Mouse (Mus musculus) c-Kit-positive CD71-positive TER-119-negative erythroid progenitor cells, embryonic 14.5 days (primary cell): Measurements from ENCODE around the gene Pcnx.

ENCODE experiments used
- DNase-seq: peaks from one replicate; pipeline ENCODE4 v3.0.0-alpha.2; 2013; ENCODE audit warnings: low read depth

The Pcnx gene

DNA sequence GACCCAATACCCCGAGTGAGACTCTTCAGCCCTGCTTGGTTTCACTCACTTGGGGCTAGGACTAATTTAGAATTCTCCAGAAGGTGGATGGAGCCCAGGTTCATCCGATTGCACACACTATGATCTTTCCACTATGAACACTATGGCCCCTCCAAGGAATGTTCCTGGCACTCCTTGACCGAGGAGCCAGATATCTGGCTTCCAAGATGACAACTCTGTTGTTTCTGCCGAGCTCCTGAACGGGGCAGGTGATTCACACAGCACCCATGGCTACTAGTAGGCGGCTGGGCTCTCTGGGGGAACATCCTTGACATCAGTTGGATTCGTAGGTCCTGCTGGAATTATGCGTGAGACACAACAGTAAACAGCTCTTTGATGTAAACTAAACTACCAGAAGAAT lies 4.8 kb upstream of the Pcnx start:
- DNase-seq, result no peak

DNA sequence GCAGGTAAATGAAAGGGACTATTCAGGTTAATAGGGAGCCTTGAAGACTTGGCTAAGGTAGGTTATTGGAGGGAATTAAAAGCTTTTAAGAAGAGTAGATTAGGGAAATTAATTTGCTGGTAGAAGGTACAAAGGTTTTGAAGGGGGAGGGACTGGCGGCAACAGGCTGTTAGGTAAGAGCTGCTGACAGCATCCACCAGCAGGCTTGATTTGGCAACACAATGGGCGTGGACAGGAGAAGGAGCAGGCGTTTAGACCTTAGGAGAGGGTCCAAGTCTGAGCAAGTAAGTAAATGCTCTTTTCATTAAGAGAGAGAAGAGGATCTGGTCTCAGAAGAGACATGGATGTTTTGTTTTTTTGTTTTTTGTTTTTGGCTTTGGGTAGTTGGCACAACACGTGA lies 3.1 kb upstream of the Pcnx start:
- no peak for DNase-seq

DNA sequence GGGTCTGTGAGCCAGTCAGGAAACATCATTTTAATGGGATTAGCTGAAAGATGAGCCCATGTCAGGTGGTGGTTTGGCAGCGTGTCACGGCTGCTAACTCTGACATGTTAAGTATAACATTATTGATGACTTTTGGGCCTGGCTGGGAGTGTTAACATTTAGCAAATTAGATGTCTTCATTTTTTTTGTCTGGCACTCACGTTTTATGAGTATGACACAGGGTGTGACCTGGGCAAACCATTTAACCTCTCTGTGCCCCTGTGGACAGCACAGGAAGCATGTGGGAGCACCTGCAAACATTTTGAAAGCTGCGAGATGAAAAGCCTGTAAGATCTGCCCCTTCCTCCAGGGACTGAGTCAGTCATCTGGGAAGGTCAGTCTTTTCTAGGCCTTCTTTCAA lies 2.6 kb upstream of the Pcnx start:
- no peak for DNase-seq

DNA sequence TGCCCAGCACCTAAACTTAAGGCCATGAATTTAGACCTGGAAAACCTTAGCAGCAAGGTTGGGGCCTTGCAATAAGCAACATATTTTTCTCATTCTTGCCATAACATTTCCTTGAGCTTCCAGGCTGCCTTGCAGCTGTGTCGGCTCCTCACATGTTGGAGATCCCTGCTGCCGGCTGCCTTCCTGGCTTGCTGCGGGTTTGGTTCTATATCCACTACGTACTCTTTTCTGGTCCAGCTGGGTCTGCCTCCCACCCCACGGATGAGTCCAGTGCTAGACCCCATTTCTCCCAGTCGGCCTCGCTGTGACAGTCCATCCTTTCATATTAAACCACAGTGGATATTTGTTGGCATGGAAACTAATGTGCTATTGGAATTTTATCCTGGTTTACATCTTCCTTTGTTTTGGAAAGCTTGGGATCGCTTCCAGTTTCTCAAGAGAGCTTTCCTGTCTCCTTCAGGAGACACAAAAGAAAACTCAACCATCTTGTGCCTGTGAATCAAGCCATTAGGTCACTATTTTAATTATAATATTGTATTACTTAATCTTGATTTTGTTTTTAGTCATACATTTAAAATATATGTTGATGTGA lies 1.7 kb upstream of the Pcnx start:
- DNase-seq, result no peak

DNA sequence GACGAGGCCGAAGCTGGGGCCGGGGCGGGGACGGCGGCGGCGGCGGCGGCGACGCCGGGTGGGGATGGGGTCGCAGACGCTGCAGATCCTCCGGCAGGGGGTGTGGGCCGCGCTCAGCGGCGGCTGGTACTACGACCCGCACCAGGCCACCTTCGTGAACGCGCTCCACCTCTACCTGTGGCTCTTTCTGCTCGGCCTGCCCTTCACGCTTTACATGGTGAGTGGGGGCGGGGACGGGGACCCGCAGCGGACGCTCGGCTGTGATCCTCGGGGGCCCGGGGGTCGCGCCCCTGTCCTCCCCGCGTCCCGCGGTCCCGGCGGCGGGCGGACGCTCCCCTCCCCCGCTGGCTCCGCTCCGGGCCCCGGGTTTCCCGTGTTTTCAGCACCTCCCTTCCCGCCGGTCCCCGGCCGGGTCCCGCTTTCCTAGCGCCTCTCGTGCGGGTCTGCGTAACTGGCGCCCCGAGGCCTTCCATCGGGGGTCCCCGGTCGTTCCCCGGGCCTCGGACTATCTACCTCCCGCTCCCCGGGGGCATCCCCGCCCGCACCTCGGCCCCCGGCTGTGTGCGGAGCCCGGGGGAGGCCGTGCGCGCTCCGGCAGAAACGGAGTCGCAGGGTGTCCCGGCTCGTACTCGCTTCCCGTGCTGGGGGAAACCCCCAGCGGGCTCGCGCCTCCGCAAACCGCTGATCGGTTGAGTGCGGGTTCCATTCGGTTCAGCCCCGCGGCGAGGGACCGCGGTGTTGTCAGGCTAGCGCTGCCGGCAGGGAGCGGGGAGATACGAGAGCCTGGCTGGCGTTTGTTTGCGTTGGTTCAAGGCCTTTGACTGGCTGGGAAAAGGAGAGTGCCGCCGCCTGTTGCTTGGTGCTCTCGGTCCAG lies 722 bp downstream of the Pcnx start:
- DNase-seq, result no peak

DNA sequence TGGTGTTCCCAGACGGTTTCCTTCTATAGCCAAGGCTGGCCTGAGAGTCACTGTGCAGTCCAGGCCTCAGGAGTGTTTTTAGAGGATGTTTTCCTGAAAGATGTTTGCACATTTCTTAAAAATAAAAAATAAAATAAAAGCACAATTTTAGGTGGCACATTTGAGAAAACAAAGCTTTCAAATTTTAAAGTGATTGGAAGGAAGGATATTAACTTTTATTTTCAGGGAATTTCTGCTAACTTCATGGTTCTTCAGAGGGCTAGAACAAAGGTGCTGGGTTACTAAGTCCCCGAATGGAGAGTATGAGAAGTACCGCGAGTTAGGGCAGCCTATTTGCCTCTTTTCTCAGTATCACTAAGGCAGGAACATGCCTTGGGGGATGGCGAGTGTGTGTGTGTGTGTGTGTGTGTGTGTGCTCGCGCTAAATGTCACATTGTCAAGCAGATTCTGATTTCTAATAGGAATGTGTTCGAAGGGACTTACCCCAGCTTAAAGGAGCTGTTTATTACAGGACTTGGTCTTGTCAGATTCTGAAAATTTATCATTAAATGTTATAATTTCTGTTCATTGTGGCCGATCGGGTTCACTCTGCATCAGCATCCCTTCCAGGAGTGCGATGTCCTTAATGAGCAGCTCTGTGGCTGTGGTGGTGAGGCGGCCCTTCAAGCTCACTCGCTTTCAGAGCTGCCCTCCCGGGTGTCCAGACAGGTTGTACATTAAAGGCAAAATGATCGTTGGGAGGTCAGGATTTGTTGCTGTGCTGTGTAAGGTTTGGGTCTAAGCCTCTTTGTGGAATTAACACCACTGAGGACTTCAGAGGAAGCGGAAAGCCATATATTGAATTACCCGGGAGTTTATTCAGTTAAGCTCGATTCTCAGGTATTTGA lies 1.6 kb downstream of the Pcnx start:
- DNase-seq, result no peak

DNA sequence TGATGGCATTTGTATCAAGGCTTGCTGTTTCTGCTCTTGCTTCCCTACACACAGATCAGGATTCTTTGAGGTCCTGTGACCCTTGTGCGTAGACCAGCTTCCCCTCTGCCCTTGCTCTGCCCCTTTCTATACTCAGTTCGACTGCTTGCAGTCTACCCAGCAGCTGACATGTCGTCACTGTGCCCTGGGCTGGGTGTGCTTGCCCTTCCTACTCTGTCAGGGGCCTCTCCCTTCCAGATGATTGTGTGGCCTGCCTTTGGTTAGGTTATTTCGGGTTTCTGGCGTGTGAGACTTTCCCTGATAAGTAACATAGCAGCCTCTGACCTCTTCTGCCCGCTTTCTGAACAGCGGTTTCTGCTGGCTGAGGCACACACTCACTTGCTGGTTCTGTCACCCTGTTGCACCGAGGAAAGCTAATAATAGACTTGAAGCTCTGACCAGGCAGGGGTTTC lies 2.6 kb downstream of the Pcnx start:
- peak; percentile 28 for DNase-seq

DNA sequence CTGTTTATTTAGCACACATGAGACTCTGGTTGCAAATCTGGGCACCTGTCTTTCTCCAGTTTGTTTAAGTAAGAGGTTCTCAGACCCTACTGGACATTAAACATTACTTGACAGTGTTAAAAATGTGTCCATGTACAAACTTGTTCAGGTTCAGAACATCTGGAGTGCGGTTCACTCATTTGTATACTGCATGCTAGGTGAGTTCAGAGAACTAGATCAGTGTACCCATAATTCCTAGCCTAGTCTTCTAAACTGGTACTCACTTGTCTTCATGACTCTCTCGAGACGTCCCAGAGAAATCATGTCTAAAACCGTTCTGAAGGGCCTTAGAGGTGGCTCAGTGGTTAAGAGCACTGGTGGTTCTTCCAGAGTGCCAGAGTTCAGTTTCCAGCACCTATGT lies 4.1 kb downstream of the Pcnx start:
- no peak for DNase-seq

DNA sequence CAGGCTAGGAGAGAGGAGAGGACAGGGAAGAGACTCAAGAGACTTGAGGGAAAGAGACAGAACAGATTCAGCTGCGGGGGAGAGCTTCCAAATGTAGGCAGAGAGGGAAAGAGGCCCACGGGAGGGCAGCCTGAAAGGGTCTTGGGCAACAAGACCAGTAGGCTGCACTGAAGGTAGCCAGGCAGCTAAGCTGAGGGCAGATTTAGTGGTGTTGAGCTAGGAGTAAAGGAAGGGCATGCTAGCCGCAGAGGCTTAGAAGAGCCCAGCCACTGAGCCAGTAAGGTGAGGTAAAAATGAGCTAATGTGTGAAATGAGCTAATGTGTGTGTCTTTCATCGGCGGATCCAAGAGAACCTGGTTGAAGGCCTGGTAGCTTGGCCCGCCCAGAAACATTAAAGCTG lies 5.4 kb downstream of the Pcnx start:
- DNase-seq, result no peak

DNA sequence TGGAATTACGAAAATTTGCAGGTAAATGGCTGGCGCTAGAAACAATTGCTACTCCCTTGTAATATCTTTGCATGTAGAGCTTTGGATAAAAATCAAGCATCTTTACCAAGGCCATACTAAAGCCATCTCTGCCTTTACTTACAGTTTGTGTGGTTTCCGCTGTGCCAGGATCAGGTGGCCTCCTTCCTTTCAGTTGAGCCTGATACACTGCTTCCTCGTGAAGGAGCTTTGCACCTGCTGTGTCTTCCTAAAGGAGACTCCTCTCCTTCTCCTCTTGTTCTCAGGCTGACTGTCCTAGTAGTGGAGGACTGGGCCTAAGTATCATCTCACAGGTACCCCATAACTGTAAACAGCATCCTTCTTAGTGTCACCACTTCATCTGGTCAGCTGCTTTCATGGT lies 7.5 kb downstream of the Pcnx start:
- DNase-seq, result no peak

DNA sequence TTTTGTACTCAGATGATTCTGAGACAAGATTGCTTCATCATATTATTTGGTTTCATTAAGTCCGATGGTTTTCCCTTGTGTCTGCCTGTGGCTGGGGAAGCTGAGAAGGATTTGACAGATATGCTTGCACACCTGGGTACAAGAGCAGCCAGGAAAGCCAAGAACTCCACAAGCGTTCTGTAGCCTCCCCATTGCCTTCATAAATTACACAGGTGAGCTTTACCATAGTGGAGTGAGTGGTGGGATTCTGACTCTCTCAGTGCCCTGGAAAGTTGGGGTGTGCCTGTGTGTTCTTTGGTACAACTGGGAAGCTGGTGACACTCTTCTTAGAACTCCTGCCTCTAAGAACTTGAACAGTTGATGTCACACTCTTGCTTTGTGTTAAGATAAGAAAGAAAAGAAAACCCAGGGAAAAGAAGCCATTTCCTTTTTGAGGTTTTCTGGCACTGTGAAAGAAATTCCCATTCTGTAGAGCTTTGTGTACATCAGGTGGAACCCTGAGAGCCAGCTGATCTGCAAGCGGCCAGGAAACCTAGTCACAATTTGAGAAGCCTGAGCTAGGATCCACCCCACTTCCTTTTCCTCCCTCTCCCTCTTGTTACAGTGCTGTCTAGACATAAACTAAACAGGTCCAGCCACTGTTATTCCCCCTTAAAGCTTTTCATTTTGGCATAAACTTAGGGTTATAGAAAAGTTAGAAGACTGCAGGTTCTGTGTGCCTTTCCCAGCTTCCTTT lies 9.6 kb downstream of the Pcnx start:
- no peak for DNase-seq

DNA sequence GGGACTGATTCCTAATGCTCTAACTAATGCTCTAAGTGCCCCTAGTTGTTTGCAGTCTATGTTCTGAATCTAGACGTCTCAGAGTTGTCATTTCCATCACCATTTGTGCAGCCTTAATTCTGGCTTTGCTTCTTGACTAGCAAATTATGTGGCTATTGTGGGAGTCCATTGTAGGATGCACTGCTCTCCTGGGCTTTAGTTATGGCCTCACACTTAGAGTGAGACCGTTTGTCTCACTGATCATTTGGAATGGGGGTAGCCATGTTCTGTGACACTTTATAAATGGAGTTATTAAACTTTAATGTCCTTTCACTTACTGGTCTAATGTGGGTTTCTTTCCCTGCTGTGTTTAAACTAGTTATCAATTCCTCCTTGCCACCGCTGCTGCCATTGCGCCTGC lies 13.5 kb downstream of the Pcnx start:
- DNase-seq, result no peak

DNA sequence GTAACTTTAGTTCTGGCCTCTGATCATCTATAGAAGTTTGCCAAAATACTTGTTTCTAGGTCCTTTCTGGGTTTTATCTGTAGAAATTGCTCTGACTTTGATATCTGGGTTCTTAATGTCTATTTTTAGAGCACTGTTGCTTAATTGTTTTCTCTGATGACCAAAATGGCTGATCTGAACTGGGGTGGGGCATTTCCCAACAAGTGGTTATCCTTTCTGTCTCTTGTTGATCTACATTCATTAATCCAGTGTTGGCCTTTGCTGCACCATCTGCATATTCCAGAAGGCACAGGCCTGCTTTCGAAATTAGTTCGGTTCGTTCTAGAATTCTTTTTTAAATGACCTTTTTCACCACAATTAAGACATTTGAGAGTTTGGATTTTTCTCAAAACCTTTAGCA lies 20.3 kb downstream of the Pcnx start:
- no peak for DNase-seq

DNA sequence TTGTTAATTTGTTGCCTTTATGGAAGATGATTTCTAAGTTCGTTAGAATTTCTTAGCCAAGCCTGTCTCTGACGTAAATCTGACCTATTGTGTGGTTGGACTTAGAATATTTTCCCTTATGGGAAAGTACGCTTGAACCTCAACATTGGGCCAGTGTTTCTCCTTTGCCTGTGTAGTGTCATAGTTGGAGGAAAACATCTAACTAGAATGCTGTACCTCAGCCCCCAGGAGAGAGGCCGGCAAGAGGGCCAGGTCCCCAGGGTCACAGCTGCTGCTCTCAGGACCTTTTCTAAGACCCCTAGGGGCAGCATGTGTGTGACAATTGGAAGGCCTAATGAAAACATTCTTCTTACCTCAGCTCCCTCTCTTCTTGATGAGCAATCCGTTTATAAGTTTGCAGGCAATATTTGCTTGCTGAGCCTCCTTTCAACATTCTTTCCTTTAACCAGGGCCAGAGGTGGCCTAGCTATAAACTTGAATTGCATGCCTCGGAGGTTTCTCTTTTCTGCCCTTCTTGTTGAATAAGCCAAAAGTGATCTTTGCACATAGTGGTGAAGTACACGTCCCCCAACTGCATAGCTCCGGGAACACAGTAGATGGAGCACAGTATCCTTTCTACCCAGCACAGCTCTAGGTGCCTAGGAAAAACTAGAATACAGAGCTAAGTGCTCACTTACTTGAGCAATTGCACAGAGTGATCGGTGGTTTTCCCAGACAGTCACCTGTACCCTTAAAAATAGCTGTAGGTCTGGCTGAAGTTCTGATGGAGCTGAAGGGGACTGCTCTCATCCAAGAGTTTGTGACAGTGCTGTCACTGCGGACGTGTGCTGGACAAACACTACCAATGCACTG lies 23.7 kb downstream of the Pcnx start:
- DNase-seq, result no peak

DNA sequence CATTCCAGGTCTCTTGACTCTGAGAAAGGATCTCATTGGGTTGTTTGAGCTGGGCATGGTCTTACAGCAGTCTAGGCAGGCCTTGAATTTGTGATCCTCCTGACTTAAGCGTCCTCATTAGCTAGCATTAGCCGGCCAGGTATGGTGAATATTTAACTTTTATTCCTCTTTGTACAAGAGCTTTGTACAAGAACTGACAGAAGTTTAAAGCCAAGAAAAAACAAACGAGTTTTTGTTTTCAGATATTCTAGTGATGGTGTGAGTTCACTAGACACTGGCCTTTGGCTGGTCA lies 24.2 kb downstream of the Pcnx start:
- no peak for DNase-seq

DNA sequence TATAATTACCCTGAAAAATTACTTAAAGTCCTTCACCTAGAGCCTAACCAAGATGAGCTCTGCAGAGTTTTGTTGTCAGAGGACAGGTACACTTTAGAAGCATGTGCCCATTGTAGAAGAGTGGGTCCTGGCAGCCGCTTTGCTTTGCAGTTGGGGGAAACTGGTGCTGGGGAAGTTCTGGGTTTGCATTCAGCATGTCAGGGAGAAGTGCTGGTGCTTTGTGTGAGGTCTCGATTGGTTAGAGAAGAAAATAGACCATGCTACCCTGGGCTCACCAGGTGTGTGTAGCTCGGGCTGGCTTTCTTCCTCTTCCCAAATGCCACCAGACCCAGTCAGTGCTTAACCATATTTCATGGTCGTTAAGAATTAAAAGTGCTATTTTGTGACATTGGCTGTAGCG lies 25.2 kb downstream of the Pcnx start:
- no peak for DNase-seq

DNA sequence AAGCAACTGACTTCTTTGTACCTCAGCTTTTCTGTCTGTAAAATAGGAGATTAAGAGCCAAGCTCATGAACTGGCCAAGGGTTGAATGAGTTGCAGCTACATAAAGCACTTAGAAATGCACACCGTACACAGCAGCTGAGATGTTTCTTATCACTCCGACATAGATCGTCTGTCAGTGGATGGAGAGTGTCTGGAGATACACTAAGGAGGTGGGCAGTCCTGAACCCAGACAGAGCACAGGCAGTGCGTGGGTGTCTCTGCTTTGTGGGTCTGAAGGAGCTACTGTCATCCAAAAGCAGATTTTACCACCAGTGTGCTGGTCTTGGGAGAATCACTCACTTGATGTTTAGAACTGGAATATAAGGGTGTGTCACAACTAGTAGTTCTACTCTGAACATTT lies 26.2 kb downstream of the Pcnx start:
- DNase-seq, result no peak

DNA sequence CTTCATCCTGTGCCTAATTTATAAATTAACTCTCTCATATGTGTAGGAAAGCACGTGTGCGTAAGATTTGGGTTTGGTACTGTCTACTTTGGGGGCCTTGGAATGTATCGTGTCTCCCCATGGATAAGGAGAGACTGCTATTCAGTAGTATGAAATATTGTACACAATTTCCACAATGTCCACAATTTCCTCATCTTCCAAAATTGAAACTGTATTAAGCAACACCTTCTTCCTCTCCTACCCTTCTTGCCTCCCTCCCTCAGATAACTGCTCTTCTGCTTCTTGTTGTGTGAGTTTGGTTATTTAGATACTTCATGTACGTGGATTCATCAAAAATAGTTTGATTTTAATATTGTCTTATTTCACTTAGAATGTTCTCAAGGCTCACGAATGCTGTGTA lies 29.1 kb downstream of the Pcnx start:
- DNase-seq, result no peak

DNA sequence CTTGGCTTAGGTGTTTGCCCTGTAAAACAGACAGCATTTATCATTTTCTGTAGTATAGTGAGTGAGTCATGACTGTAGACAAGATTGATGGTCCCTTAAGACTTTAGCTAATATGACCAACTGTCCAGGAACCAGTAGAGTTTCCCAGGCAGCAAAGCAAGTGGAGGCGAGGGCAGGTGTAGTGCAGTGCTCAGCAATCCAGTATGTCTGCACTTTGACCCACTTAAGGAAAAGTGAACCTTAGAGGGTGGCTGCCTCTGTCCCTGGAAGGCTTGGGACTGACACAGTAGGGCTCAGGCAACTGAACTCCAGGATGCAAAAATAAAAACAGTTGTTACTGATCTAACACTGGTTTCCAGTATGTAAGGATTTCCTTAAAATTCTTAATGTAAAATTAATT lies 32.1 kb downstream of the Pcnx start:
- DNase-seq, result no peak

DNA sequence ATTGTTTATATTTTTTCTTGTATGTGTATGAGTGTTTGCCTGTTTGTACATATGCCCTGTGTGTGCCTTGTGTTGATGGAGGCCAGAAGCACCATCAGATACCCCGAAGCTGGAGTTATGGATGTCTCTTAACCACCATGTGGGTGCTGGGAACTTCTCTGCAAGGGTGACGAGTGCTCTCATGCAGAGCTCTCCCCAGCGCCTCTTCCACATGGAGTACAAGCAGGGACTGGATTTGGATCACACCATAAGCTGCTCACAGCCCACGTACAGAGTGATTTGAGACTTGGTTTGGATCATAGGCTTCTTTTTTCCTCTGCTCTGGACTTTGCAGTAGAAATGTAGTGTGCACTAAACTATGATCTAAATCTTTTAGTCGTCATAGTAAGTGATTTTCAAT lies 34.5 kb downstream of the Pcnx start:
- no peak for DNase-seq

DNA sequence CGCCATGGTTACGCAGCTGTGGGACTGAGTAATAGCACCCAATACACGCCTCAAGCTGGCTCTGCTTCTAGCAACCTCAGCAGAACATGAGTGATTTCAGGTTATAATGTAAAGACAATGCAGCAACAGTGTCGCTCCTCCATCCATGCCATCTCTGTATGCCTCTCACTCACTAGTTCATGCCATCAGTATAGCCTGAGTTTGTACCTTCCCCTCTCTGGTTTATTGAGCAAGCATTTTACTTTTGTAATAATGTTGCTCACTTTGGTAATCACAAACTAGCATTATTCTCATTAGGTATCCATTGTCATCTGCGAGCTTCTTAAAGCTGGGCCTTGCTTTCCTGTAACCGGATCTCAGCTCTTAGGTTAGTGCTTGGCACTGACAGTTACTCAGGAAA lies 36.2 kb downstream of the Pcnx start:
- no peak for DNase-seq

DNA sequence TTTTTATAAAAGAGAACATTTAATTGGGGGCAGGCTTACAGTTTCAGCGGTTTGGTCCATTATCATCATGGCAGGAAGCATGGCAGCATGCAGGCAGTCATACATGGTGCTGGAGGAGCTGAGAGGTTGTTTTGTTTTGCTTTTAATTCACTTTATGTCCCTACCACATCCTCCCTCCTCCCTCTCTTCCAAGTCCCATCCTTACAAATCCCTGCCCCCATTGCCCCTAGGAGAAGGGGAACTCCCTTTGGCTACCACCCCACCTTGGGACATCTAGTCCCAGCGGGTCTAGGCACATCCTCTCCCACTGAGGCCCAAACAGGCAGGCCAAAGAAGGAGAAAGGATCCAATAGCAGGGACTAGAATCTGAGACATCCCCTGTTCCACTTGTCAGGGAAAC lies 44.6 kb downstream of the Pcnx start:
- DNase-seq, result no peak
